Mouse (Mus musculus) lung, postnatal 25 days (tissue): ENCODE measurements around the gene Evpl.

Experiments
- DNase-seq: peaks from one replicate; pipeline ENCODE4 v3.0.0; 2022; ENCODE audit warnings: low spot score

The Evpl gene

GRCm38 (mm10) chr11:116171959-116172358 lies 65.9 kb downstream of the Evpl start:
- no peak for DNase-seq
